Comparison of ENCODE assay signal across 26 mouse cellular contexts in the genomic region with DNA sequence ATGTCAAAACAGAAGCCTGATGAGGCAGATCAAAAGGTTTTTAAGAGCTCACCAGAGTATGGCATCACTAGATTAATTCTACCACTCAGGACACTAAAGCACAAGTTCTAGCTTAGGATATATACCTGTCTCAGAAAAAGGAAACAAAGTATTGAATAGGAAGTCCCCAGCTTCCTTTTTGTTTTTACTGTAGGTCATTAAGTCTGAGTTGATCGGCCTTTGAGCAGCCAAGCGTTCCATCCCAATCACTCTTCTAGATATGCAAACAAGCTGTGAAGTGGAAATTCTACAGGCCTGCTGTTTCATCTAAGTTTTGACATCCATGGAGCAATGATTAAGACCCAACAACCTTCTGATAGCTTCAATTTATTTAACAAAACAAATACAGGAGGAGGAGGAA. TPM values are rescaled to one million over a fixed set of nuclear protein-coding genes. Genes with fewer than 3 reads are reported as not detected.
"Had no signal": no experiment of that assay in that cellular context is flagged by ENCODE, and none has a peak within 500 bp of the region (broad histone marks: within the 10 kb centered on the region; RNA-seq: fewer than 3 reads in every experiment).

No protein-coding gene starts in this region.

- DNase-seq: liver, postnatal 0 days; lung, adult 2 months; lung, postnatal 14 days; lung, postnatal 36 days; retina, postnatal 1 day; right cerebral cortex, adult 18-20 months; right cerebral cortex, postnatal 25 days; right cerebral cortex, postnatal 4 days; spleen, adult 18-20 months; thymus, adult 2 months; thymus, postnatal 14 days; thymus, postnatal 36 days had no signal

- ATAC-seq: lung, postnatal 0 days; midbrain, embryonic 13.5 days; midbrain, embryonic 15.5 days had no signal

- H3K4me2 ChIP-seq: liver, embryonic 15.5 days; lung, embryonic 15.5 days; midbrain, embryonic 11.5 days; midbrain, embryonic 13.5 days; midbrain, embryonic 15.5 days; neural tube, embryonic 13.5 days; neural tube, embryonic 15.5 days; stomach, embryonic 15.5 days had no signal

- H3K4me3 ChIP-seq: liver, embryonic 15.5 days; lung, embryonic 15.5 days; megakaryocyte, embryonic 14.5 days; midbrain, embryonic 13.5 days; midbrain, embryonic 15.5 days; neural tube, embryonic 13.5 days; neural tube, embryonic 15.5 days; stomach, embryonic 15.5 days had no signal

- H3K9ac ChIP-seq: liver, embryonic 15.5 days; liver, postnatal 0 days; lung, embryonic 15.5 days; midbrain, embryonic 13.5 days; midbrain, embryonic 15.5 days; neural tube, embryonic 13.5 days; neural tube, embryonic 15.5 days; stomach, embryonic 15.5 days had no signal

- H3K27me3 ChIP-seq: liver, embryonic 15.5 days; lung, embryonic 15.5 days; megakaryocyte, embryonic 14.5 days; midbrain, embryonic 13.5 days; midbrain, embryonic 15.5 days; neural tube, embryonic 13.5 days; neural tube, embryonic 15.5 days; stomach, embryonic 15.5 days had no signal

- H3K27ac ChIP-seq: liver, embryonic 15.5 days; lung, embryonic 15.5 days; macrophage; midbrain, embryonic 13.5 days; midbrain, embryonic 15.5 days; neural tube, embryonic 13.5 days; neural tube, embryonic 15.5 days; stomach, embryonic 15.5 days; stomach, postnatal 0 days had no signal

- H3K9me3 ChIP-seq: liver, embryonic 15.5 days; lung, embryonic 15.5 days; megakaryocyte, embryonic 14.5 days; midbrain, embryonic 13.5 days; midbrain, embryonic 15.5 days; neural tube, embryonic 13.5 days; neural tube, embryonic 15.5 days; stomach, embryonic 15.5 days had no signal

RNA-seq across cellular contexts. Expression of a gene that starts 42.0 kb away (rescaled TPM):
- total RNA-seq: monocyte, adult 5-6 weeks had no signal
- polyA plus RNA-seq: macrophage; midbrain, embryonic 11.5 days; midbrain, embryonic 13.5 days; midbrain, embryonic 15.5 days; neural tube, embryonic 11.5 days; neural tube, embryonic 13.5 days had no signal
